Mouse (Mus musculus) urinary bladder, adult 18-20 months (tissue): ENCODE results near the gene Adamts18.

Experiments
- DNase-seq, 2 experiments: peaks; one replicate each; pipeline ENCODE4 v3.0.0; 2022; ENCODE audit warnings: low spot score in 2 of 2, mixed read lengths in 2 of 2

The Adamts18 gene

GRCm38 (mm10) chr8:113664544-113664943, 184.0 kb downstream of the Adamts18 start:
- DNase-seq = peak; percentile 52 to 66

DNA sequence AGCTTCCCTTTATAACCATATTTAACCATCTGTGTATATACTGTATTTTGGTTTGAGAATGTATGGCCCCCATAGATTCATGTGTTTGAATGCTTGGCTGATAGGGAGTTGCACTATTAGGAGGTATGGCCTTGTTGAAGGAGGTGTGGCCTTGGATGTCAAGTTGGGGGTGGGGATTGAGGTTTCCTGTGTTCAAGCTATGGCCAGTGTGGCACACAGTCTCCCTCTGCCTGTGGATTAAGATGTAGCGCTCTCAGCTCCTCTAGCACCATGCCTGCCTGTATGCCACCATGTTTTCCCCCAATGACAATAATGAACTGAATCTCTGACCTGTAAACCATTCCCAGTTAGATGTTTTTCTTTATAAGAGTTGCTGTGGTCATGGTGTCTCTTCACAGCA, 188.4 kb downstream of the Adamts18 start:
- DNase-seq = no peak

GRCm38 (mm10) chr8:113656681-113657298, 191.7 kb downstream of the Adamts18 start:
- no peak for DNase-seq

DNA sequence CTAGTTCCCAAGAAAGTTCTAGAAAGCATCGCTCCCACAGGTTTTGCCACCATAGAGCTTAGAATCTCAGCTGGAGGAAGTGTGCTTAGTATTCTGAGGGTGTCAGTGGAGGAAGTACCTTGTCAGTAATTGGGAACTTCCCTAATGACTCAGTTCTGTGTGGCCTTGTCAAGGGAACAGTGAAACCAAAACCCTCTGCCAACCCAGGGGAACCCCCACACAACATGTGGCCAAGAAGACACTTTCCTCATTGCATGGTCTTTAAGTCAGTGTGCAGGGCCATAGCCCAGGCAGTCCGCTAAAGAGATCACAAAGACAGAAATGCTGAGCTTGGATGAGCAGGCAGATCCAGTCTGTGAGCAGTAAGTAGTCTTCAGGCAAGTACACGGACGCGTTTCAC, 192.4 kb downstream of the Adamts18 start:
- no peak for DNase-seq

DNA sequence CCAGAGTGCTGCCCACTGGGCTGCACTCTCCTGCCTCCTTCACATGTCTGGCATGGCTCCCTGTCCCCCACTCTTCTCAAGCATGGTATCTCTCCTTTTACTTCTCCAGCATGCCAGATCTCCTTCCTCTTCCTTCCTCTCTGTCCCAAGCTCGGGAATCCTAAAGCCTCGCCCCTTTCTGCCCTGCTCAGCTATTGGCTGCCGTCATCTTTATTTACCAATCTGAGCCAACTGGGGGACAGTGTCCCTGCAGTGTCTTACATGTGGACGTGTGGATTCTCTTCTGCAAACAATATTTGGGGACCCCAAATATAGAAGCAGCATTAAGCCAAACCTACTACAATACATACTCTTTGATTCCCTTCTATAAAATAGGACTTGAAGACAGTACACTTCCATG, 195.4 kb downstream of the Adamts18 start:
- no peak for DNase-seq

- DNase-seq = no peak
These were observed 196.1 kb downstream of the Adamts18 start for GRCm38 (mm10) chr8:113652450-113652849.
